29 mouse cellular contexts compared by ENCODE assay signal in genomic region chr14:77567120-77567519, GRCm38 (mm10).
DNase-seq lines count a peak whose midpoint lies in the region; ATAC-seq and TF ChIP-seq lines count a peak whose summit lies in the region.
"Had no signal": no experiment of that assay in that cellular context is flagged by ENCODE, and none has a peak within 500 bp of the region (broad histone marks: within the 10 kb centered on the region; RNA-seq: fewer than 3 reads in every experiment).

No protein-coding gene starts in this region.

- ATAC-seq in lung, embryonic 14.5 days (ENCODE audit: insufficient read depth) = 0 out of 2 replicates have a peak, but pooled peaks have one; percentile 47
- no peak for ATAC-seq in midbrain, embryonic 11.5 days (ENCODE audit: low FRiP score)
- no peak for ATAC-seq in midbrain, embryonic 16.5 days
- ATAC-seq: activated CD4-positive, CD25-positive, alpha-beta regulatory T cell, adult 4 months; CD4-positive, CD25-positive, alpha-beta regulatory T cell, adult 4 months; forebrain, embryonic 14.5 days; Patski had no signal

- no peak overlapping the region for H3K9ac ChIP-seq in lung, embryonic 14.5 days
- H3K9ac ChIP-seq in midbrain, embryonic 11.5 days (ENCODE audit: low read length) = no peak overlapping the region
- H3K9ac ChIP-seq in midbrain, embryonic 16.5 days (ENCODE audit: low read depth, low read length) = no peak overlapping the region
- H3K9ac ChIP-seq: embryonic facial prominence, embryonic 13.5 days; embryonic facial prominence, embryonic 15.5 days; forebrain, embryonic 12.5 days had no signal

- H3K27me3 ChIP-seq in lung, embryonic 14.5 days (ENCODE audit: insufficient read depth, low read length) = no peaks in the 10 kb centered on the region
- H3K27me3 ChIP-seq in midbrain, embryonic 11.5 days (ENCODE audit: control insufficient read depth, insufficient read depth, low read length) = no peaks in the 10 kb centered on the region
- no peaks in the 10 kb centered on the region for H3K27me3 ChIP-seq in midbrain, embryonic 16.5 days (ENCODE audit: control insufficient read depth, insufficient read depth, low read depth, low read length)
- H3K27me3 ChIP-seq: CH12.LX; embryonic facial prominence, embryonic 13.5 days; embryonic facial prominence, embryonic 15.5 days; forebrain, embryonic 12.5 days; Patski had no signal

- WGBS in lung, embryonic 14.5 days = 52% methylated on average over 2 of the region's 2 CpGs
- WGBS in midbrain, embryonic 11.5 days = 80% methylated on average over 2 of the region's 2 CpGs
- 86% methylated on average over 2 of the region's 2 CpGs for WGBS in midbrain, embryonic 16.5 days

- TF ChIP-seq CTCF in lung, embryonic 14.5 days (IDR thresholded peaks at IDR 0.05; ENCODE audit: low read depth) = no peak

- H3K4me2 ChIP-seq in lung, embryonic 14.5 days = no peak overlapping the region
- H3K4me2 ChIP-seq in midbrain, embryonic 11.5 days = no peak overlapping the region
- no peak overlapping the region for H3K4me2 ChIP-seq in midbrain, embryonic 16.5 days (ENCODE audit: low read length)
- H3K4me2 ChIP-seq: embryonic facial prominence, embryonic 13.5 days; embryonic facial prominence, embryonic 15.5 days; forebrain, embryonic 12.5 days had no signal

- peak; percentile 32 for DNase-seq in heart, postnatal 4 days
- DNase-seq in heart, adult 9 months (ENCODE audit: low spot score in 2 of 2) = no peak
- DNase-seq in lung, embryonic 14.5 days = peak; percentile 67
- no peak for DNase-seq in lung, adult 18-20 months
- peak; percentile 36 for DNase-seq in lung, postnatal 10 days
- no peak for DNase-seq in lung, postnatal 25 days (ENCODE audit: low spot score)
- peak; percentile 17 for DNase-seq in midbrain, embryonic 11.5 days (ENCODE audit: low spot score, missing footprints)
- DNase-seq: adrenal gland, adult 8-10 months; adrenal gland, postnatal 14 days; adrenal gland, postnatal 36 days; B cell, adult 2 months; cerebellum, adult 11-12 months; cerebellum, adult 2 months; cerebellum, adult 9-10 months; cerebellum, postnatal 10 days; cerebellum, postnatal 36 days; embryo, embryonic 11 days had no signal

- H3K4me3 ChIP-seq in lung, embryonic 14.5 days (ENCODE audit: low read depth, low read length) = no peak overlapping the region
- no peak overlapping the region for H3K4me3 ChIP-seq in midbrain, embryonic 11.5 days (ENCODE audit: low read depth, low read length)
- H3K4me3 ChIP-seq in midbrain, embryonic 16.5 days (ENCODE audit: low read depth, low read length) = no peak overlapping the region
- H3K4me3 ChIP-seq: embryonic facial prominence, embryonic 13.5 days; embryonic facial prominence, embryonic 15.5 days; erythroblast, embryonic 14.5 days; forebrain, embryonic 10.5 days; forebrain, embryonic 12.5 days had no signal

- no peaks in the 10 kb centered on the region for H3K9me3 ChIP-seq in lung, embryonic 14.5 days (ENCODE audit: low read depth, low read length)
- no peaks in the 10 kb centered on the region for H3K9me3 ChIP-seq in midbrain, embryonic 11.5 days (ENCODE audit: control insufficient read depth, low read length)
- no peaks in the 10 kb centered on the region for H3K9me3 ChIP-seq in midbrain, embryonic 16.5 days (replicated peaks; ENCODE audit: control insufficient read depth, low read length, poor library complexity, severe bottlenecking)
- H3K9me3 ChIP-seq: embryonic facial prominence, embryonic 15.5 days; forebrain, embryonic 10.5 days; forebrain, embryonic 12.5 days had no signal

- no peaks in the 10 kb centered on the region for H3K36me3 ChIP-seq in lung, embryonic 14.5 days (ENCODE audit: insufficient read depth)
- no peaks in the 10 kb centered on the region for H3K36me3 ChIP-seq in midbrain, embryonic 11.5 days (ENCODE audit: control insufficient read depth, insufficient read depth, low read length)
- no peaks in the 10 kb centered on the region for H3K36me3 ChIP-seq in midbrain, embryonic 16.5 days (ENCODE audit: control insufficient read depth, insufficient read depth, low read length)
- H3K36me3 ChIP-seq: embryonic facial prominence, embryonic 13.5 days; embryonic facial prominence, embryonic 15.5 days; forebrain, embryonic 10.5 days; forebrain, embryonic 12.5 days; G1E had no signal

- no peaks in the 10 kb centered on the region for H3K4me1 ChIP-seq in lung, embryonic 14.5 days (ENCODE audit: insufficient read depth)
- H3K4me1 ChIP-seq in midbrain, embryonic 11.5 days (ENCODE audit: control insufficient read depth, insufficient read depth, low read length) = no peaks in the 10 kb centered on the region
- H3K4me1 ChIP-seq in midbrain, embryonic 16.5 days (ENCODE audit: control insufficient read depth, insufficient read depth, low read length) = no peaks in the 10 kb centered on the region
- H3K4me1 ChIP-seq: embryonic facial prominence, embryonic 13.5 days; embryonic facial prominence, embryonic 15.5 days had no signal

- H3K27ac ChIP-seq in lung, embryonic 14.5 days (ENCODE audit: low read depth) = no peak overlapping the region
- H3K27ac ChIP-seq in midbrain, embryonic 11.5 days (ENCODE audit: low read depth, low read length) = no peak overlapping the region
- no peak overlapping the region for H3K27ac ChIP-seq in midbrain, embryonic 16.5 days (ENCODE audit: low read length)
- H3K27ac ChIP-seq: embryonic facial prominence, embryonic 13.5 days; embryonic facial prominence, embryonic 15.5 days; forebrain, embryonic 10.5 days; forebrain, embryonic 12.5 days had no signal

Comparison
In these comparisons a context has a peak if more than half of its experiments do, and no peak if none do; other contexts are left out.
1. DNase-seq: peak in heart, postnatal 4 days (single experiment), lung, embryonic 14.5 days (single experiment), lung, postnatal 10 days (single experiment) and midbrain, embryonic 11.5 days (single experiment); none in heart, adult 9 months (0 of 2), lung, adult 18-20 months (0 of 2) and lung, postnatal 25 days (single experiment).